Mouse (Mus musculus): ENCODE measurements around the gene Cpsf6. TPM values are rescaled to one million over a fixed set of nuclear protein-coding genes. Genes with fewer than 3 reads are reported as not detected.

Cpsf6 gene
- polyA plus RNA-seq, 1 experiment from 2014 or later, result 89.7 TPM

- Histone ChIP-seq H3K27me3 (ENCODE audit: control insufficient read depth, insufficient read depth, low read length) (no peaks in the 10 kb centered on the region; the same call in 1 of the 2 replicates), H3K27ac (ENCODE audit: low read length) (no peak overlapping the region), H3K4me1 (ENCODE audit: control insufficient read depth, insufficient read depth, low read length) (peaks cover 16% of the 10 kb centered on the region), H3K4me3 (ENCODE audit: low read length) (no peak overlapping the region), H3K9ac (ENCODE audit: low read length) (no peak overlapping the region), H3K9me3 (replicated peaks; ENCODE audit: control insufficient read depth, low read length) (no peaks in the 10 kb centered on the region), H3K36me3 (ENCODE audit: control insufficient read depth, insufficient read depth) (no peaks in the 10 kb centered on the region), H3K4me2 (ENCODE audit: low read depth, low read length) (no peak overlapping the region)
- ATAC-seq (replicated peaks; ENCODE audit: extremely low read depth, insufficient read depth, low FRiP score), result no peak
- 92% methylated on average over 6 of the region's 6 CpGs for WGBS
These were observed 35.7 kb upstream of the Cpsf6 start for GRCm38 (mm10) chr10:117415364-117416057.

- Histone ChIP-seq H3K4me3 (ENCODE audit: low read length) (no peak overlapping the region), H3K27ac (ENCODE audit: low read length) (no peak overlapping the region), H3K4me2 (ENCODE audit: low read depth, low read length) (no peak overlapping the region), H3K36me3 (ENCODE audit: control insufficient read depth, insufficient read depth) (no peaks in the 10 kb centered on the region), H3K9me3 (replicated peaks; ENCODE audit: control insufficient read depth, low read length) (no peaks in the 10 kb centered on the region), H3K27me3 (ENCODE audit: control insufficient read depth, insufficient read depth, low read length) (no peaks in the 10 kb centered on the region; the same call in 1 of the 2 replicates), H3K4me1 (ENCODE audit: control insufficient read depth, insufficient read depth, low read length) (peaks cover 16% of the 10 kb centered on the region), H3K9ac (ENCODE audit: low read length) (no peak overlapping the region)
- ATAC-seq (replicated peaks; ENCODE audit: extremely low read depth, insufficient read depth, low FRiP score), result no peak
- 72% methylated on average over 1 of the region's 1 CpGs for WGBS
These were observed 34.9 kb upstream of the Cpsf6 start for GRCm38 (mm10) chr10:117414726-117415125.

- no peak overlapping the region for H3K4me2 ChIP-seq (ENCODE audit: low read depth, low read length)
- H3K36me3 ChIP-seq (ENCODE audit: control insufficient read depth, insufficient read depth), result no peaks in the 10 kb centered on the region
- no peaks in the 10 kb centered on the region for H3K9me3 ChIP-seq (replicated peaks; ENCODE audit: control insufficient read depth, low read length)
- no peak overlapping the region for H3K4me3 ChIP-seq (ENCODE audit: low read length)
- H3K27me3 ChIP-seq (ENCODE audit: control insufficient read depth, insufficient read depth, low read length), result no peaks in the 10 kb centered on the region; the same call in 1 of the 2 replicates
- H3K27ac ChIP-seq (ENCODE audit: low read length), result no peak overlapping the region
- H3K4me1 ChIP-seq (ENCODE audit: control insufficient read depth, insufficient read depth, low read length), result peaks cover 16% of the 10 kb centered on the region
- ATAC-seq (replicated peaks; ENCODE audit: extremely low read depth, insufficient read depth, low FRiP score), result no peak
- WGBS, result 67% methylated on average over 13 of the region's 13 CpGs
- no peak overlapping the region for H3K9ac ChIP-seq (ENCODE audit: low read length)
These were observed 34.0 kb upstream of the Cpsf6 start for GRCm38 (mm10) chr10:117413562-117414527.

- Histone ChIP-seq H3K9me3 (replicated peaks; ENCODE audit: control insufficient read depth, low read length) (no peaks in the 10 kb centered on the region), H3K4me2 (ENCODE audit: low read depth, low read length) (no peak overlapping the region), H3K27me3 (ENCODE audit: control insufficient read depth, insufficient read depth, low read length) (no peaks in the 10 kb centered on the region; the same call in 1 of the 2 replicates), H3K4me1 (ENCODE audit: control insufficient read depth, insufficient read depth, low read length) (peaks cover 7% of the 10 kb centered on the region), H3K9ac (ENCODE audit: low read length) (no peak overlapping the region), H3K4me3 (ENCODE audit: low read length) (no peak overlapping the region), H3K27ac (ENCODE audit: low read length) (no peak overlapping the region), H3K36me3 (ENCODE audit: control insufficient read depth, insufficient read depth) (no peaks in the 10 kb centered on the region)
- WGBS, result 73% methylated on average over 7 of the region's 7 CpGs
- no peak for ATAC-seq (replicated peaks; ENCODE audit: extremely low read depth, insufficient read depth, low FRiP score)
These were observed 32.8 kb upstream of the Cpsf6 start for GRCm38 (mm10) chr10:117412474-117413057.

GRCm38 (mm10) chr10:117411716-117412473 is 32.1 kb upstream of the Cpsf6 start:
- no peaks in the 10 kb centered on the region; the same call in 1 of the 2 replicates for H3K27me3 ChIP-seq (ENCODE audit: control insufficient read depth, insufficient read depth, low read length)
- H3K4me1 ChIP-seq (ENCODE audit: control insufficient read depth, insufficient read depth, low read length), result peaks cover 2% of the 10 kb centered on the region; the same call in 1 of the 2 replicates
- H3K9me3 ChIP-seq (replicated peaks; ENCODE audit: control insufficient read depth, low read length), result no peaks in the 10 kb centered on the region
- 25% methylated on average over 16 of the region's 16 CpGs for WGBS
- H3K27ac ChIP-seq (ENCODE audit: low read length), result no peak overlapping the region
- no peak for ATAC-seq (replicated peaks; ENCODE audit: extremely low read depth, insufficient read depth, low FRiP score)
- H3K36me3 ChIP-seq (ENCODE audit: control insufficient read depth, insufficient read depth), result no peaks in the 10 kb centered on the region
- no peak overlapping the region for H3K9ac ChIP-seq (ENCODE audit: low read length)
- H3K4me2 ChIP-seq (ENCODE audit: low read depth, low read length), result no peak overlapping the region
- no peak overlapping the region for H3K4me3 ChIP-seq (ENCODE audit: low read length)

GRCm38 (mm10) chr10:117411131-117411530 is 31.3 kb upstream of the Cpsf6 start:
- Histone ChIP-seq H3K27ac (ENCODE audit: low read length) (no peak overlapping the region), H3K27me3 (ENCODE audit: control insufficient read depth, insufficient read depth, low read length) (no peaks in the 10 kb centered on the region; the same call in 1 of the 2 replicates), H3K4me1 (ENCODE audit: control insufficient read depth, insufficient read depth, low read length) (peaks cover 2% of the 10 kb centered on the region; the same call in 1 of the 2 replicates), H3K9me3 (replicated peaks; ENCODE audit: control insufficient read depth, low read length) (no peaks in the 10 kb centered on the region), H3K9ac (ENCODE audit: low read length) (no peak overlapping the region), H3K4me3 (ENCODE audit: low read length) (no peak overlapping the region), H3K4me2 (ENCODE audit: low read depth, low read length) (no peak overlapping the region), H3K36me3 (ENCODE audit: control insufficient read depth, insufficient read depth) (no peaks in the 10 kb centered on the region)
- 73% methylated on average over 6 of the region's 6 CpGs for WGBS
- ATAC-seq (replicated peaks; ENCODE audit: extremely low read depth, insufficient read depth, low FRiP score), result no peak

GRCm38 (mm10) chr10:117410481-117411048 is 30.8 kb upstream of the Cpsf6 start:
- ATAC-seq (replicated peaks; ENCODE audit: extremely low read depth, insufficient read depth, low FRiP score), result no peak
- H3K9me3 ChIP-seq (replicated peaks; ENCODE audit: control insufficient read depth, low read length), result no peaks in the 10 kb centered on the region
- no peaks in the 10 kb centered on the region; the same call in 1 of the 2 replicates for H3K27me3 ChIP-seq (ENCODE audit: control insufficient read depth, insufficient read depth, low read length)
- H3K4me3 ChIP-seq (ENCODE audit: low read length), result no peak overlapping the region
- H3K27ac ChIP-seq (ENCODE audit: low read length), result no peak overlapping the region
- H3K4me2 ChIP-seq (ENCODE audit: low read depth, low read length), result no peak overlapping the region
- peaks cover 2% of the 10 kb centered on the region; the same call in 1 of the 2 replicates for H3K4me1 ChIP-seq (ENCODE audit: control insufficient read depth, insufficient read depth, low read length)
- H3K36me3 ChIP-seq (ENCODE audit: control insufficient read depth, insufficient read depth), result no peaks in the 10 kb centered on the region
- WGBS, result 88% methylated on average over 6 of the region's 6 CpGs
- no peak overlapping the region for H3K9ac ChIP-seq (ENCODE audit: low read length)
